Mouse (Mus musculus): ENCODE measurements at regions not wholly inside any gene's neighbourhood (a gene's known extent, or its start where the extent isn't known, plus 50 kb on each side); places are given as distances from the start of the nearest gene placed in this dataset.

- no peak for DNase-seq (ENCODE audit: low spot score)
These were observed 332.0 kb downstream of the Adgrl2 start for GRCm38 (mm10) chr3:148658368-148658767.

- no peak for DNase-seq (ENCODE audit: low spot score)
These were observed 334.2 kb downstream of the Adgrl2 start for GRCm38 (mm10) chr3:148656187-148656586.

- DNase-seq (ENCODE audit: low spot score) = no peak
These were observed 340.1 kb downstream of the Adgrl2 start for GRCm38 (mm10) chr3:148650241-148650640.

GRCm38 (mm10) chr3:148644924-148645323 lies 345.4 kb downstream of the Adgrl2 start:
- DNase-seq (ENCODE audit: low spot score) = no peak

GRCm38 (mm10) chr3:148641581-148641980 lies 348.8 kb downstream of the Adgrl2 start:
- no peak for DNase-seq (ENCODE audit: low spot score)

- DNase-seq (ENCODE audit: low spot score) = peak; percentile 47
These were observed 349.7 kb downstream of the Adgrl2 start for GRCm38 (mm10) chr3:148640680-148641101.

GRCm38 (mm10) chr3:148635101-148635500 lies 355.3 kb downstream of the Adgrl2 start:
- no peak for DNase-seq (ENCODE audit: low spot score)

GRCm38 (mm10) chr3:148634352-148634751 lies 356.0 kb downstream of the Adgrl2 start:
- no peak for DNase-seq (ENCODE audit: low spot score)

- DNase-seq (ENCODE audit: low spot score) = no peak
These were observed 357.1 kb downstream of the Adgrl2 start for GRCm38 (mm10) chr3:148633291-148633690.

- DNase-seq (ENCODE audit: low spot score) = no peak
These were observed 357.9 kb downstream of the Adgrl2 start for GRCm38 (mm10) chr3:148632449-148632848.

GRCm38 (mm10) chr3:148631415-148632192 lies 358.8 kb downstream of the Adgrl2 start:
- DNase-seq (ENCODE audit: low spot score) = no peak

- DNase-seq (ENCODE audit: low spot score) = no peak
These were observed 359.5 kb downstream of the Adgrl2 start for GRCm38 (mm10) chr3:148630865-148631264.

- DNase-seq (ENCODE audit: low spot score) = no peak
These were observed 375.2 kb downstream of the Adgrl2 start for GRCm38 (mm10) chr3:148614971-148615671.

- no peak for DNase-seq (ENCODE audit: low spot score)
These were observed 376.9 kb downstream of the Adgrl2 start for GRCm38 (mm10) chr3:148613443-148613842.

GRCm38 (mm10) chr3:148603276-148603675 lies 387.1 kb downstream of the Adgrl2 start:
- DNase-seq (ENCODE audit: low spot score) = no peak

GRCm38 (mm10) chr3:148602730-148603255 lies 387.6 kb downstream of the Adgrl2 start:
- DNase-seq (ENCODE audit: low spot score) = no peak

GRCm38 (mm10) chr3:148595561-148595960 lies 394.8 kb downstream of the Adgrl2 start:
- no peak for DNase-seq (ENCODE audit: low spot score)

- no peak for DNase-seq (ENCODE audit: low spot score)
These were observed 400.8 kb downstream of the Adgrl2 start for GRCm38 (mm10) chr3:148589556-148589955.

GRCm38 (mm10) chr3:148575735-148576134 lies 414.6 kb downstream of the Adgrl2 start:
- DNase-seq (ENCODE audit: low spot score) = no peak

- DNase-seq (ENCODE audit: low spot score) = no peak
These were observed 417.9 kb downstream of the Adgrl2 start for GRCm38 (mm10) chr3:148572493-148572892.

GRCm38 (mm10) chr3:148564716-148565115 lies 425.6 kb downstream of the Adgrl2 start:
- no peak for DNase-seq (ENCODE audit: low spot score)

GRCm38 (mm10) chr3:148561211-148561610 lies 429.1 kb downstream of the Adgrl2 start:
- DNase-seq (ENCODE audit: low spot score) = no peak

All from urinary bladder, postnatal 14 days (tissue).